Mouse (Mus musculus): ENCODE measurements around the gene Klhl29.

- no peak for TF ChIP-seq POLR2A (IDR thresholded peaks at IDR 0.05; ENCODE audit: borderline replicate concordance, extremely low read depth, insufficient read depth, insufficient read length, poor library complexity, severe bottlenecking)
- no peak for TF ChIP-seq CTCF (IDR thresholded peaks at IDR 0.05; ENCODE audit: borderline replicate concordance, extremely low read depth, insufficient read depth, insufficient read length)
Measured at GRCm38 (mm10) chr12:5215836-5216747, 159.4 kb downstream of the Klhl29 start.

Measured in brain, embryonic 14.5 days (tissue).